ENCODE assay signal across 8 mouse cellular contexts in the genomic region with DNA sequence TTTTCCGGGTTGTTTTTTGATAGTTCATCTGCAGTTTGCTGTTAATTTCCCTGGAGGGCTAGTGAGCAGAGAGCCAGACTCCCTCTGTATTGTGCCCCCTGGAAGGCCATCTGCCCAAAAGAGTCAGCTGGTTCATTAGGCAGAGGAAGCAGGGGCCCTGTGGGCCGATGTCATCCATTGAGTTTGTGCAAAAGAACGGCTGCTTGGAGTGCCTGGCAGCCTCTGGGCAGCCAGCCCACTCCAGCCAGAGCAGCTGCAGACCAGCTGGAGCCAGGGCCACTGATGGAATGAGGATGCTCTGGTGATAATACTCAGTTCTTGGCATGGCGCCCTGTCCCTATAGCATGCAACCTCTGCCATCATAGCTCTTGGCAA. TPM values are rescaled to one million over a fixed set of nuclear protein-coding genes. Genes with fewer than 3 reads are reported as not detected.
DNase-seq lines count a peak whose midpoint lies in the region; ATAC-seq lines count a peak whose summit lies in the region.

No protein-coding gene starts in this region.

- no peaks in the 10 kb centered on the region for H3K9me3 ChIP-seq in heart, embryonic 16.5 days (replicated peaks; ENCODE audit: control insufficient read depth, low read length)
- H3K9me3 ChIP-seq in neural tube, embryonic 15.5 days (replicated peaks) = no peaks in the 10 kb centered on the region

- H3K4me1 ChIP-seq in heart, embryonic 16.5 days (ENCODE audit: control insufficient read depth, insufficient read depth, low read length) = peaks cover 38% of the 10 kb centered on the region
- H3K4me1 ChIP-seq in neural tube, embryonic 15.5 days = peaks cover 22% of the 10 kb centered on the region

- H3K9ac ChIP-seq in heart, embryonic 16.5 days (ENCODE audit: low read length) = no peak overlapping the region; the same call in 1 of the 2 replicates
- H3K9ac ChIP-seq in neural tube, embryonic 15.5 days (replicated peaks) = no peak overlapping the region

- 28% methylated on average over 4 of the region's 4 CpGs for WGBS in heart, embryonic 16.5 days
- 21% methylated on average over 4 of the region's 4 CpGs for WGBS in neural tube, embryonic 15.5 days

- ATAC-seq in heart, embryonic 16.5 days (replicated peaks; ENCODE audit: extremely low read depth, insufficient read depth, low FRiP score) = peak; percentile 74
- peak; percentile 81 for ATAC-seq in neural tube, embryonic 15.5 days (ENCODE audit: low FRiP score)

- peak; percentile 77 for DNase-seq in kidney, postnatal 10 days
- DNase-seq in kidney, adult 9 months = no peak
- peak; percentile 76 for DNase-seq in brain, adult 2 months (ENCODE audit: low read depth, low spot score)
- peak; percentile 49 to 56 for DNase-seq in left cerebral cortex, adult 9 months (ENCODE audit: low spot score in 2 of 2)
- DNase-seq in T-cell, adult 2 months (ENCODE audit: low spot score) = no peak
- DNase-seq in thymus, postnatal 4 days = no peak

- H3K27ac ChIP-seq in heart, embryonic 16.5 days (ENCODE audit: low read length) = peak overlapping the region; percentile 61
- H3K27ac ChIP-seq in neural tube, embryonic 15.5 days (replicated peaks) = peak overlapping the region; percentile 70

- no peaks in the 10 kb centered on the region for H3K36me3 ChIP-seq in heart, embryonic 16.5 days (ENCODE audit: control insufficient read depth, insufficient read depth)
- no peaks in the 10 kb centered on the region for H3K36me3 ChIP-seq in neural tube, embryonic 15.5 days

- H3K4me2 ChIP-seq in heart, embryonic 16.5 days (ENCODE audit: low read depth, low read length) = no peak overlapping the region
- no peak overlapping the region for H3K4me2 ChIP-seq in neural tube, embryonic 15.5 days

- no peaks in the 10 kb centered on the region for H3K27me3 ChIP-seq in heart, embryonic 16.5 days (ENCODE audit: control insufficient read depth, insufficient read depth, low read length)
- no peaks in the 10 kb centered on the region for H3K27me3 ChIP-seq in neural tube, embryonic 15.5 days (replicated peaks)

- no peak overlapping the region for H3K4me3 ChIP-seq in heart, embryonic 16.5 days (ENCODE audit: low read length)
- H3K4me3 ChIP-seq in neural tube, embryonic 15.5 days (replicated peaks) = no peak overlapping the region

RNA-seq across cellular contexts. Expression of gene Ass1, which starts 20.6 kb away (rescaled TPM):
- polyA plus RNA-seq in heart, embryonic 16.5 days (2015; fragmentation: Nextera tagmentation; extraction: Ambion mirVana) = 11.8 and 15.5 TPM in 2 replicates
- 9.1 and 21.3 TPM in 2 replicates for polyA plus RNA-seq in neural tube, embryonic 15.5 days (2015; fragmentation: Nextera tagmentation; extraction: Ambion mirVana)

Comparison
In these comparisons a context has a peak if more than half of its experiments do, and no peak if none do; other contexts are left out.
1. DNase-seq: peak in kidney, postnatal 10 days (single experiment), brain, adult 2 months (single experiment) and left cerebral cortex, adult 9 months (2 of 2); none in kidney, adult 9 months (single experiment), T-cell, adult 2 months (single experiment) and thymus, postnatal 4 days (single experiment).